Mouse (Mus musculus) myocyte (in vitro differentiated cells): Measurements from ENCODE around the gene Fbxo34. TPM values are rescaled to one million over a fixed set of nuclear protein-coding genes. Genes with fewer than 3 reads are reported as not detected.

Source experiments
- H3K27me3 ChIP-seq: one replicate; pipeline ENCODE4 v1.6.1; 2011; ENCODE audit not compliant: control insufficient read depth, insufficient read depth, insufficient read length
- H3K36me3 ChIP-seq: one replicate; pipeline ENCODE4 v1.6.1; 2011; ENCODE audit not compliant: control insufficient read depth, insufficient read depth
- H3K4me2 ChIP-seq: one replicate; pipeline ENCODE4 v1.6.1; 2011; ENCODE audit warnings: low read depth, control low read depth
- H3K4me3 ChIP-seq: one replicate; pipeline ENCODE4 v1.5.1; 2011; ENCODE audit warnings: mild to moderate bottlenecking, control low read depth, moderate library complexity
- H3K79me2 ChIP-seq: one replicate; pipeline ENCODE4 v1.6.1; 2011; ENCODE audit not compliant: control insufficient read depth, insufficient read depth
- H3ac ChIP-seq: one replicate; pipeline ENCODE4 v1.6.1; 2011; ENCODE audit not compliant: control insufficient read depth, insufficient read length
- CEBPB ChIP-seq: IDR thresholded peaks from 2 replicates; pipeline ENCODE4 v1.6.1; 2011; ENCODE audit warnings: mild to moderate bottlenecking, moderate library complexity; ENCODE audit not compliant: poor library complexity, insufficient read depth, severe bottlenecking
- E2F4 ChIP-seq: IDR thresholded peaks from one replicate; pipeline ENCODE4 v1.6.1; 2011; ENCODE audit warnings: mild to moderate bottlenecking, control low read depth, moderate library complexity; ENCODE audit not compliant: insufficient read depth
- MAX ChIP-seq: IDR thresholded peaks from one replicate; pipeline ENCODE4 v1.6.1; 2011; ENCODE audit warnings: low read depth, mild to moderate bottlenecking, control low read depth
- MYOD1 ChIP-seq, 3 experiments: IDR thresholded peaks; one replicate each; pipeline ENCODE4 v1.6.1; 2011; ENCODE audit warnings: control low read depth in 2 of 3, low read depth in 2 of 3, mild to moderate bottlenecking in 2 of 3, moderate library complexity in 1 of 3; ENCODE audit not compliant: insufficient read length in 2 of 3, control insufficient read depth in 1 of 3
- MYOG ChIP-seq, 3 experiments: IDR thresholded peaks; one replicate each; pipeline ENCODE4 v1.6.1; 2011; ENCODE audit warnings: control low read depth in 2 of 3, low read depth in 2 of 3, mild to moderate bottlenecking in 2 of 3; ENCODE audit not compliant: insufficient read length in 2 of 3, control insufficient read depth in 1 of 3, insufficient read depth in 1 of 3
- POLR2A ChIP-seq: IDR thresholded peaks from one replicate; pipeline ENCODE4 v1.6.1; 2011; ENCODE audit warnings: low read depth, mild to moderate bottlenecking, control low read depth, moderate library complexity; ENCODE audit not compliant: insufficient read length
- POLR2AphosphoS2 ChIP-seq: IDR thresholded peaks from one replicate; pipeline ENCODE4 v1.6.1; 2011; ENCODE audit warnings: low read depth, control low read depth; ENCODE audit not compliant: insufficient read length
- REST ChIP-seq: IDR thresholded peaks from one replicate; pipeline ENCODE4 v1.6.1; 2011; ENCODE audit warnings: mild to moderate bottlenecking, control low read depth, moderate library complexity; ENCODE audit not compliant: insufficient read depth, insufficient read length
- SRF ChIP-seq: IDR thresholded peaks from one replicate; pipeline ENCODE4 v1.6.1; 2011; ENCODE audit warnings: low read depth; ENCODE audit not compliant: control insufficient read depth, insufficient read length
- TCF12 ChIP-seq: IDR thresholded peaks from one replicate; pipeline ENCODE4 v1.6.1; 2011; ENCODE audit warnings: mild to moderate bottlenecking, control low read depth; ENCODE audit not compliant: poor library complexity, insufficient read depth, severe bottlenecking
- TCF3 ChIP-seq: IDR thresholded peaks from one replicate; pipeline ENCODE4 v1.6.1; 2011; ENCODE audit warnings: low read depth, control low read depth; ENCODE audit not compliant: insufficient read length
- USF1 ChIP-seq: IDR thresholded peaks from one replicate; pipeline ENCODE4 v1.6.1; 2011; ENCODE audit warnings: low read depth, mild to moderate bottlenecking, control low read depth, moderate library complexity
- polyA plus RNA-seq: library from polyadenylated mRNA; unstranded; fragments of >200 nt; fragmentation: generic; extraction: Trizol; gene quantifications from one replicate; pipeline ENCODE4 v1.2.1, GENCODE M21; 2012; ENCODE audit warnings: missing spikeins

Gene Fbxo34
- polyA plus RNA-seq, 1 experiment = 10.7 TPM

- Histone ChIP-seq H3K27me3 (no peaks in the 10 kb centered on the region), H3K4me2 (no peak overlapping the region), H3K4me3 (no peak overlapping the region), H3K36me3 (no peaks in the 10 kb centered on the region), H3K79me2 (peaks cover 48% of the 10 kb centered on the region), H3ac (no peak overlapping the region)
- TF ChIP-seq MYOD1 (IDR thresholded peaks at IDR 0.05; ENCODE audit: control insufficient read depth in 1 of 3, insufficient read length in 2 of 3, low read depth in 2 of 3) (no peak), SRF (no peak), POLR2A (no peak)
Observed at GRCm38 (mm10) chr14:47477711-47478110, 27.5 kb downstream of the Fbxo34 start.

- TF ChIP-seq SRF = no peak
- no peak for TF ChIP-seq TCF3
- TF ChIP-seq REST = no peak
- TF ChIP-seq POLR2AphosphoS2 = no peak
- TF ChIP-seq MAX = no peak
- TF ChIP-seq E2F4 = no peak
- Histone ChIP-seq H3K4me2 (no peak overlapping the region), H3ac (no peak overlapping the region), H3K27me3 (no peaks in the 10 kb centered on the region), H3K4me3 (no peak overlapping the region), H3K79me2 (peaks cover 32% of the 10 kb centered on the region), H3K36me3 (no peaks in the 10 kb centered on the region)
Observed at GRCm38 (mm10) chr14:47482200-47482599, 32.0 kb downstream of the Fbxo34 start.

- Histone ChIP-seq H3K27me3 (no peaks in the 10 kb centered on the region), H3K4me2 (no peak overlapping the region), H3K36me3 (no peaks in the 10 kb centered on the region), H3ac (no peak overlapping the region), H3K79me2 (peaks cover 36% of the 10 kb centered on the region), H3K4me3 (no peak overlapping the region)
- TF ChIP-seq TCF3 = no peak
- no peak for TF ChIP-seq SRF
- TF ChIP-seq REST = no peak
- TF ChIP-seq POLR2A = no peak
- TF ChIP-seq POLR2AphosphoS2 = no peak
- TF ChIP-seq CEBPB = no peak
- TF ChIP-seq MYOD1 (IDR thresholded peaks at IDR 0.05; ENCODE audit: control insufficient read depth in 1 of 3, insufficient read length in 2 of 3, low read depth in 2 of 3) = no peak
- TF ChIP-seq MAX = no peak
- TF ChIP-seq USF1 = no peak
- no peak for TF ChIP-seq MYOG (IDR thresholded peaks at IDR 0.05; ENCODE audit: control insufficient read depth in 1 of 3, insufficient read depth in 1 of 3, insufficient read length in 2 of 3, low read depth in 2 of 3)
- no peak for TF ChIP-seq TCF12
- TF ChIP-seq E2F4 = no peak
Observed at GRCm38 (mm10) chr14:47483099-47483498, 32.9 kb downstream of the Fbxo34 start.

GRCm38 (mm10) chr14:47488732-47489131 is 38.5 kb downstream of the Fbxo34 start:
- no peak overlapping the region for H3ac ChIP-seq
- H3K27me3 ChIP-seq = no peaks in the 10 kb centered on the region
- H3K36me3 ChIP-seq = no peaks in the 10 kb centered on the region
- H3K4me2 ChIP-seq = no peak overlapping the region
- no peak overlapping the region for H3K4me3 ChIP-seq
- no peak for TF ChIP-seq POLR2AphosphoS2
- TF ChIP-seq MAX = no peak
- no peak for TF ChIP-seq POLR2A
- TF ChIP-seq USF1 = no peak
- TF ChIP-seq TCF12 = no peak
- TF ChIP-seq MYOG (IDR thresholded peaks at IDR 0.05; ENCODE audit: control insufficient read depth in 1 of 3, insufficient read depth in 1 of 3, insufficient read length in 2 of 3, low read depth in 2 of 3) = no peak
- no peak for TF ChIP-seq CEBPB
- TF ChIP-seq TCF3 = no peak
- TF ChIP-seq E2F4 = no peak
- TF ChIP-seq MYOD1 (IDR thresholded peaks at IDR 0.05; ENCODE audit: control insufficient read depth in 1 of 3, insufficient read length in 2 of 3, low read depth in 2 of 3) = no peak
- H3K79me2 ChIP-seq = peaks cover 23% of the 10 kb centered on the region

GRCm38 (mm10) chr14:47489310-47490097 is 39.3 kb downstream of the Fbxo34 start:
- Histone ChIP-seq H3K27me3 (no peaks in the 10 kb centered on the region), H3K4me2 (peak overlapping the region; percentile 46), H3K4me3 (no peak overlapping the region), H3ac (no peak overlapping the region), H3K36me3 (no peaks in the 10 kb centered on the region), H3K79me2 (peaks cover 23% of the 10 kb centered on the region)
- TF ChIP-seq MYOD1 (IDR thresholded peaks at IDR 0.05; ENCODE audit: control insufficient read depth in 1 of 3, insufficient read length in 2 of 3, low read depth in 2 of 3) (no peak), E2F4 (no peak), POLR2A (no peak), USF1 (no peak), REST (no peak), MAX (no peak), POLR2AphosphoS2 (no peak), CEBPB (no peak), MYOG (IDR thresholded peaks at IDR 0.05; ENCODE audit: control insufficient read depth in 1 of 3, insufficient read depth in 1 of 3, insufficient read length in 2 of 3, low read depth in 2 of 3) (no peak), TCF12 (no peak), SRF (no peak)
